Mouse (Mus musculus) midbrain, postnatal 0 days (tissue): ENCODE data around the gene Nprl3. TPM values are rescaled to one million over a fixed set of nuclear protein-coding genes. Genes with fewer than 3 reads are reported as not detected.

Experiments
- ATAC-seq: fragments of 200-750 bp; cut with Nextera tagmentation; 2 replicates; pipeline ENCODE4 v1.8.0; 2017; ENCODE audit warnings: moderate number of reproducible peaks, mild to moderate bottlenecking, moderate TSS enrichment, moderate library complexity; ENCODE audit not compliant: low FRiP score
- DNase-seq: peaks from one replicate; pipeline ENCODE4 v3.0.0-alpha.2; 2015; ENCODE audit warnings: low spot score
- H3K27ac ChIP-seq: fragments of 300-500 bp; sonication (generic); 2 replicates; pipeline ENCODE4 v1.5.1; 2014; ENCODE audit warnings: low read depth, mild to moderate bottlenecking, low read length, mixed read lengths
- H3K27me3 ChIP-seq: fragments of 300-500 bp; sonication (generic); 2 replicates; pipeline ENCODE4 v1.6.1; 2014; ENCODE audit warnings: low read length, control low read depth, mixed read lengths; ENCODE audit not compliant: insufficient read depth
- H3K36me3 ChIP-seq: fragments of 300-500 bp; sonication (generic); 2 replicates; pipeline ENCODE4 v1.6.1; 2014; ENCODE audit warnings: low read length, control low read depth, mixed read lengths; ENCODE audit not compliant: insufficient read depth
- H3K4me1 ChIP-seq: fragments of 300-500 bp; sonication (generic); 2 replicates; pipeline ENCODE4 v1.6.1; 2014; ENCODE audit warnings: mild to moderate bottlenecking, control low read depth, antibody characterized with exemption, low read length, mixed read lengths; ENCODE audit not compliant: insufficient read depth
- H3K4me2 ChIP-seq: fragments of 300-500 bp; sonication (generic); 2 replicates; pipeline ENCODE4 v1.6.1; 2014; ENCODE audit warnings: low read depth, mild to moderate bottlenecking, low read length, mixed read lengths; ENCODE audit not compliant: poor library complexity, severe bottlenecking
- H3K4me3 ChIP-seq: fragments of 300-500 bp; sonication (generic); 2 replicates; pipeline ENCODE4 v1.5.1; 2014; ENCODE audit warnings: low read depth, mild to moderate bottlenecking, low read length, moderate library complexity
- H3K9ac ChIP-seq: fragments of 300-500 bp; sonication (generic); replicated peaks from 2 replicates; pipeline ENCODE4 v1.6.1; 2014; ENCODE audit warnings: mild to moderate bottlenecking, low read length, moderate library complexity, mixed read lengths; ENCODE audit not compliant: poor library complexity, severe bottlenecking
- H3K9me3 ChIP-seq: fragments of 300-500 bp; sonication (generic); 2 replicates; pipeline ENCODE4 v1.6.1; 2016; ENCODE audit warnings: low read length, control low read depth
- CTCF ChIP-seq: IDR thresholded peaks from 2 replicates; pipeline ENCODE4 v1.5.1; 2016; ENCODE audit warnings: antibody characterized with exemption, mild to moderate bottlenecking
- WGBS: fragments of 180-500 bp; shearing (Covaris S2); extraction: QIAGEN DNeasy Blood & Tissue Kit; methylation state at CpG from one replicate; pipeline ENCODE4 v1.1.7; 2014; 5-methylcytosine and 5-hydroxymethylcytosine counted together
- polyA plus RNA-seq: library from polyadenylated mRNA; unstranded; fragments of >200 nt; fragmentation: Nextera tagmentation; extraction: Ambion mirVana; gene quantifications from 2 replicates; pipeline ENCODE4 v1.2.1, GENCODE M21; 2015
- total RNA-seq: library from RNA; depleted of rRNA; stranded (reverse); fragments of >200 nt; gene quantifications from 2 replicates; pipeline ENCODE4 v1.2.3, GENCODE M21; 2014

Gene Nprl3
- total and polyA plus RNA-seq, 2 experiments from 2014 or later = 36.0 to 38.6 TPM

- ATAC-seq = no peak
- Histone ChIP-seq H3K27ac (no peak overlapping the region), H3K4me2 (no peak overlapping the region)
Measured at GRCm38 (mm10) chr11:32245614-32246013, 21.9 kb downstream of the Nprl3 start.

GRCm38 (mm10) chr11:32244617-32245016 is 22.9 kb downstream of the Nprl3 start:
- Histone ChIP-seq H3K27me3 (no peaks in the 10 kb centered on the region), H3K9me3 (no peaks in the 10 kb centered on the region)

More at GRCm38 (mm10) chr11:32245614-32246013, 21.9 kb downstream of the Nprl3 start:
- no peak overlapping the region for H3K4me3 ChIP-seq
- WGBS = 99% methylated on average over 6 of the region's 6 CpGs
- no peak for TF ChIP-seq CTCF
- H3K27me3 ChIP-seq = no peaks in the 10 kb centered on the region
- no peak overlapping the region for H3K9ac ChIP-seq
- H3K36me3 ChIP-seq = peaks cover 51% of the 10 kb centered on the region
- no peaks in the 10 kb centered on the region for H3K4me1 ChIP-seq
- no peak for DNase-seq
- no peaks in the 10 kb centered on the region for H3K9me3 ChIP-seq

GRCm38 (mm10) chr11:32244064-32244463 is 23.4 kb downstream of the Nprl3 start:
- H3K4me3 ChIP-seq = no peak overlapping the region
- no peaks in the 10 kb centered on the region for H3K9me3 ChIP-seq
- WGBS = 82% methylated on average over 3 of the region's 3 CpGs
- no peak overlapping the region for H3K4me2 ChIP-seq
- ATAC-seq = no peak
- H3K27me3 ChIP-seq = no peaks in the 10 kb centered on the region
- no peak for TF ChIP-seq CTCF
- no peaks in the 10 kb centered on the region for H3K4me1 ChIP-seq
- DNase-seq = no peak
- no peak overlapping the region for H3K27ac ChIP-seq
- H3K36me3 ChIP-seq = peaks cover 51% of the 10 kb centered on the region
- H3K9ac ChIP-seq = no peak overlapping the region

More at GRCm38 (mm10) chr11:32244617-32245016, 22.9 kb downstream of the Nprl3 start:
- no peak overlapping the region for H3K9ac ChIP-seq
- 95% methylated on average over 1 of the region's 1 CpGs for WGBS
- H3K36me3 ChIP-seq = peaks cover 52% of the 10 kb centered on the region
- ATAC-seq = no peak
- H3K4me3 ChIP-seq = no peak overlapping the region
- H3K27ac ChIP-seq = no peak overlapping the region
- H3K4me2 ChIP-seq = no peak overlapping the region
- no peak for DNase-seq
- no peak for TF ChIP-seq CTCF
- no peaks in the 10 kb centered on the region for H3K4me1 ChIP-seq

- Histone ChIP-seq H3K27me3 (no peaks in the 10 kb centered on the region), H3K4me3 (no peak overlapping the region), H3K9ac (no peak overlapping the region), H3K36me3 (peaks cover 48% of the 10 kb centered on the region), H3K27ac (no peak overlapping the region), H3K9me3 (no peaks in the 10 kb centered on the region), H3K4me2 (no peak overlapping the region), H3K4me1 (no peaks in the 10 kb centered on the region)
- no peak for ATAC-seq
- no peak for TF ChIP-seq CTCF
- 83% methylated on average over 7 of the region's 7 CpGs for WGBS
- no peak for DNase-seq
Measured at GRCm38 (mm10) chr11:32243205-32243955, 24.1 kb downstream of the Nprl3 start.

GRCm38 (mm10) chr11:32242209-32242608 is 25.3 kb downstream of the Nprl3 start:
- Histone ChIP-seq H3K27me3 (no peaks in the 10 kb centered on the region), H3K36me3 (peaks cover 44% of the 10 kb centered on the region), H3K4me3 (no peak overlapping the region), H3K4me2 (no peak overlapping the region), H3K9me3 (no peaks in the 10 kb centered on the region), H3K9ac (no peak overlapping the region), H3K27ac (no peak overlapping the region), H3K4me1 (no peaks in the 10 kb centered on the region)
- 67% methylated on average over 3 of the region's 3 CpGs for WGBS
- ATAC-seq (no peak), DNase-seq (no peak)
- TF ChIP-seq CTCF = no peak

- ATAC-seq (no peak), DNase-seq (no peak)
- Histone ChIP-seq H3K27ac (no peak overlapping the region), H3K4me1 (0 out of 2 replicates have a peak, but pooled peaks cover 3% of the 10 kb centered on the region), H3K4me2 (no peak overlapping the region), H3K9me3 (no peaks in the 10 kb centered on the region), H3K27me3 (no peaks in the 10 kb centered on the region), H3K4me3 (no peak overlapping the region), H3K36me3 (peaks cover 39% of the 10 kb centered on the region), H3K9ac (no peak overlapping the region)
- no peak for TF ChIP-seq CTCF
Measured at GRCm38 (mm10) chr11:32241391-32241790, 26.1 kb downstream of the Nprl3 start.
